Mouse (Mus musculus) liver, embryonic 13.5 days (tissue): ENCODE measurements around the gene Rgs7bp. TPM values are rescaled to one million over a fixed set of nuclear protein-coding genes. Genes with fewer than 3 reads are reported as not detected.

ENCODE experiments used
- ATAC-seq: fragments of 200-750 bp; cut with Nextera tagmentation; 2 replicates; pipeline ENCODE4 v1.8.0; 2017; ENCODE audit warnings: low read depth, mild to moderate bottlenecking, moderate number of reproducible peaks, moderate library complexity
- DNase-seq: peaks from one replicate; pipeline ENCODE4 v3.0.0; 2022
- H3K27ac ChIP-seq: fragments of 300-500 bp; sonication (generic); 2 replicates; pipeline ENCODE4 v1.5.1; 2015; ENCODE audit warnings: moderate library complexity, mild to moderate bottlenecking, inconsistent platforms
- H3K27me3 ChIP-seq: fragments of 300-500 bp; sonication (generic); 2 replicates; pipeline ENCODE4 v1.6.1; 2015; ENCODE audit warnings: mild to moderate bottlenecking, inconsistent platforms
- H3K36me3 ChIP-seq: fragments of 300-500 bp; sonication (generic); 2 replicates; pipeline ENCODE4 v1.6.1; 2015; ENCODE audit warnings: mild to moderate bottlenecking, inconsistent platforms
- H3K4me1 ChIP-seq: fragments of 300-500 bp; sonication (generic); replicated peaks from 2 replicates; pipeline ENCODE4 v1.6.1; 2015; ENCODE audit warnings: inconsistent platforms
- H3K4me2 ChIP-seq: fragments of 300-500 bp; sonication (generic); 2 replicates; pipeline ENCODE4 v1.6.1; 2015; ENCODE audit warnings: inconsistent platforms, mild to moderate bottlenecking, moderate library complexity
- H3K4me3 ChIP-seq: fragments of 300-500 bp; sonication (generic); replicated peaks from 2 replicates; pipeline ENCODE4 v1.5.1; 2015; ENCODE audit warnings: mild to moderate bottlenecking, inconsistent platforms
- H3K9ac ChIP-seq: fragments of 300-500 bp; sonication (generic); 2 replicates; pipeline ENCODE4 v1.6.1; 2015; ENCODE audit warnings: mild to moderate bottlenecking, inconsistent platforms
- H3K9me3 ChIP-seq: fragments of 300-500 bp; sonication (generic); replicated peaks from 2 replicates; pipeline ENCODE4 v1.6.1; 2016; ENCODE audit warnings: inconsistent platforms
- WGBS: fragments of 180-500 bp; shearing (Covaris S2); methylation state at CpG from one replicate; pipeline ENCODE4 v1.1.7; 2015; ENCODE audit not compliant: insufficient replicate concordance; 5-methylcytosine and 5-hydroxymethylcytosine counted together
- polyA plus RNA-seq: library from polyadenylated mRNA; unstranded; fragments of >200 nt; fragmentation: Nextera tagmentation; extraction: Ambion mirVana; gene quantifications from 2 replicates; pipeline ENCODE4 v1.2.1, GENCODE M21; 2015

Rgs7bp gene
- polyA plus RNA-seq, result 0.35 and 0.38 TPM in 2 replicates

- Histone ChIP-seq H3K27ac (0 out of 2 replicates have a peak within 1 kb of the TSS, but pooled peaks have one; percentile 9), H3K9me3 (no peaks in the 10 kb centered on the region), H3K9ac (peak within 1 kb of the TSS; percentile 43), H3K4me1 (0 out of 2 replicates have a peak, but pooled peaks cover 3% of the 10 kb centered on the region), H3K4me3 (peak within 1 kb of the TSS; percentile 57), H3K27me3 (peaks cover 64% of the 10 kb centered on the region), H3K4me2 (peak within 1 kb of the TSS; percentile 69), H3K36me3 (no peaks in the 10 kb centered on the region)
- WGBS, result under 1% methylated on average over 74 of the region's 75 CpGs
- peak; percentile 42 for ATAC-seq
- no peak for DNase-seq
Measured at GRCm38 (mm10) chr13:105054181-105054940, at the start of gene Rgs7bp. Rgs7bp (minus strand) TSS chr13:105054930.

- Histone ChIP-seq H3K9me3 (no peaks in the 10 kb centered on the region), H3K27me3 (no peaks in the 10 kb centered on the region), H3K9ac (no peak overlapping the region), H3K4me1 (0 out of 2 replicates have a peak, but pooled peaks cover 2% of the 10 kb centered on the region), H3K36me3 (no peaks in the 10 kb centered on the region), H3K27ac (no peak overlapping the region), H3K4me3 (no peak overlapping the region), H3K4me2 (no peak overlapping the region)
- DNase-seq, result no peak
- WGBS, result 42% methylated on average over 2 of the region's 2 CpGs
- peak; percentile 53; the same call in 1 of the 2 replicates for ATAC-seq
Measured at GRCm38 (mm10) chr13:105104385-105104784, 49.7 kb upstream of the Rgs7bp start.

- Histone ChIP-seq H3K36me3 (no peaks in the 10 kb centered on the region), H3K4me1 (0 out of 2 replicates have a peak, but pooled peaks cover 2% of the 10 kb centered on the region), H3K27me3 (no peaks in the 10 kb centered on the region), H3K4me3 (no peak overlapping the region), H3K9ac (no peak overlapping the region), H3K9me3 (no peaks in the 10 kb centered on the region), H3K27ac (no peak overlapping the region), H3K4me2 (no peak overlapping the region)
- no peak for ATAC-seq
- DNase-seq, result no peak
- 68% methylated on average over 4 of the region's 4 CpGs for WGBS
Measured at GRCm38 (mm10) chr13:105100705-105101104, 46.0 kb upstream of the Rgs7bp start.

GRCm38 (mm10) chr13:105096316-105096715 lies 41.6 kb upstream of the Rgs7bp start:
- H3K4me2 ChIP-seq, result no peak overlapping the region
- no peak overlapping the region for H3K4me3 ChIP-seq
- no peaks in the 10 kb centered on the region for H3K36me3 ChIP-seq
- H3K9ac ChIP-seq, result no peak overlapping the region
- WGBS, result 57% methylated on average over 2 of the region's 2 CpGs
- no peak for DNase-seq
- no peaks in the 10 kb centered on the region for H3K27me3 ChIP-seq
- no peak overlapping the region for H3K27ac ChIP-seq
- no peaks in the 10 kb centered on the region for H3K9me3 ChIP-seq
- ATAC-seq, result no peak
- no peaks in the 10 kb centered on the region for H3K4me1 ChIP-seq

GRCm38 (mm10) chr13:105089276-105089675 lies 34.5 kb upstream of the Rgs7bp start:
- H3K27me3 ChIP-seq, result no peaks in the 10 kb centered on the region
- ATAC-seq (no peak), DNase-seq (no peak)
- H3K9me3 ChIP-seq, result no peaks in the 10 kb centered on the region
- no peak overlapping the region for H3K27ac ChIP-seq
- H3K4me1 ChIP-seq, result no peaks in the 10 kb centered on the region
- no peaks in the 10 kb centered on the region for H3K36me3 ChIP-seq
- no peak overlapping the region for H3K4me3 ChIP-seq
- whole genome bisulfite sequencing, result 77% methylated on average over 3 of the region's 3 CpGs
- no peak overlapping the region for H3K9ac ChIP-seq
- H3K4me2 ChIP-seq, result no peak overlapping the region

- H3K9me3 ChIP-seq, result no peaks in the 10 kb centered on the region
Measured at GRCm38 (mm10) chr13:105081862-105082261, 27.1 kb upstream of the Rgs7bp start, which contains the start of gene 4933425L06Rik. 4933425L06Rik (plus strand) TSS chr13:105082122.

GRCm38 (mm10) chr13:105066890-105067845 lies 12.4 kb upstream of the Rgs7bp start:
- Histone ChIP-seq H3K9me3 (no peaks in the 10 kb centered on the region), H3K4me3 (no peak overlapping the region), H3K27me3 (no peaks in the 10 kb centered on the region), H3K36me3 (no peaks in the 10 kb centered on the region), H3K27ac (no peak overlapping the region), H3K4me2 (no peak overlapping the region), H3K4me1 (0 out of 2 replicates have a peak, but pooled peaks cover 5% of the 10 kb centered on the region), H3K9ac (no peak overlapping the region)
- WGBS, result 36% methylated on average over 6 of the region's 7 CpGs
- DNase-seq, result no peak
- ATAC-seq, result no peak

More at GRCm38 (mm10) chr13:105081862-105082261, 27.1 kb upstream of the Rgs7bp start, which contains the start of gene 4933425L06Rik:
- no peak for ATAC-seq
- no peaks in the 10 kb centered on the region for H3K4me1 ChIP-seq
- H3K27me3 ChIP-seq, result no peaks in the 10 kb centered on the region
- H3K36me3 ChIP-seq, result no peaks in the 10 kb centered on the region
- H3K4me3 ChIP-seq, result no peak within 1 kb of the TSS
- no peak for DNase-seq
- H3K27ac ChIP-seq, result no peak within 1 kb of the TSS
- 80% methylated on average over 10 of the region's 10 CpGs for WGBS
- no peak within 1 kb of the TSS for H3K4me2 ChIP-seq
- H3K9ac ChIP-seq, result no peak within 1 kb of the TSS

GRCm38 (mm10) chr13:105066119-105066518 lies 11.4 kb upstream of the Rgs7bp start:
- 0 out of 2 replicates have a peak, but pooled peaks cover 5% of the 10 kb centered on the region for H3K4me1 ChIP-seq
- no peaks in the 10 kb centered on the region for H3K36me3 ChIP-seq
- H3K27ac ChIP-seq, result no peak overlapping the region

GRCm38 (mm10) chr13:105055374-105055773 lies 644 bp upstream of the Rgs7bp start:
- Histone ChIP-seq H3K27me3 (peaks cover 63% of the 10 kb centered on the region), H3K4me2 (peak overlapping the region; percentile 69), H3K9ac (no peak overlapping the region), H3K9me3 (no peaks in the 10 kb centered on the region), H3K27ac (no peak overlapping the region), H3K36me3 (no peaks in the 10 kb centered on the region), H3K4me3 (peak overlapping the region; percentile 57), H3K4me1 (0 out of 2 replicates have a peak, but pooled peaks cover 3% of the 10 kb centered on the region)
- WGBS, result 5% methylated on average over 5 of the region's 5 CpGs
- DNase-seq (no peak), ATAC-seq (peak; percentile 60)

More at GRCm38 (mm10) chr13:105066119-105066518, 11.4 kb upstream of the Rgs7bp start:
- DNase-seq, result no peak
- Histone ChIP-seq H3K27me3 (no peaks in the 10 kb centered on the region), H3K9me3 (no peaks in the 10 kb centered on the region), H3K4me3 (no peak overlapping the region), H3K4me2 (no peak overlapping the region), H3K9ac (no peak overlapping the region)
- no peak for ATAC-seq

GRCm38 (mm10) chr13:105054941-105055309 lies 195 bp upstream of the Rgs7bp start:
- Histone ChIP-seq H3K4me3 (peak overlapping the region; percentile 57), H3K9ac (no peak overlapping the region), H3K27me3 (peaks cover 63% of the 10 kb centered on the region), H3K27ac (no peak overlapping the region), H3K4me1 (0 out of 2 replicates have a peak, but pooled peaks cover 3% of the 10 kb centered on the region), H3K36me3 (no peaks in the 10 kb centered on the region), H3K4me2 (peak overlapping the region; percentile 69), H3K9me3 (no peaks in the 10 kb centered on the region)
- WGBS, result 1% methylated on average over 8 of the region's 8 CpGs
- ATAC-seq (peak; percentile 12; the same call in 1 of the 2 replicates), DNase-seq (no peak)

- DNase-seq, result no peak
- peaks cover 4% of the 10 kb centered on the region; the same call in 1 of the 2 replicates for H3K4me1 ChIP-seq
- peak overlapping the region; percentile 57 for H3K4me3 ChIP-seq
- no peak overlapping the region for H3K27ac ChIP-seq
- H3K9me3 ChIP-seq, result no peaks in the 10 kb centered on the region
- H3K36me3 ChIP-seq, result no peaks in the 10 kb centered on the region
- ATAC-seq, result no peak
- peak overlapping the region; percentile 69 for H3K4me2 ChIP-seq
- 8% methylated on average over 12 of the region's 12 CpGs for WGBS
- peaks cover 65% of the 10 kb centered on the region for H3K27me3 ChIP-seq
- H3K9ac ChIP-seq, result no peak overlapping the region
Measured at GRCm38 (mm10) chr13:105053618-105054017, 1.1 kb downstream of the Rgs7bp start.
